Mouse (Mus musculus): ENCODE results near the gene Akap9. TPM values are rescaled to one million over a fixed set of nuclear protein-coding genes. Genes with fewer than 3 reads are reported as not detected.

Akap9 gene
- polyA plus RNA-seq, 1 experiment from 2014 or later, result 105 TPM

DNA sequence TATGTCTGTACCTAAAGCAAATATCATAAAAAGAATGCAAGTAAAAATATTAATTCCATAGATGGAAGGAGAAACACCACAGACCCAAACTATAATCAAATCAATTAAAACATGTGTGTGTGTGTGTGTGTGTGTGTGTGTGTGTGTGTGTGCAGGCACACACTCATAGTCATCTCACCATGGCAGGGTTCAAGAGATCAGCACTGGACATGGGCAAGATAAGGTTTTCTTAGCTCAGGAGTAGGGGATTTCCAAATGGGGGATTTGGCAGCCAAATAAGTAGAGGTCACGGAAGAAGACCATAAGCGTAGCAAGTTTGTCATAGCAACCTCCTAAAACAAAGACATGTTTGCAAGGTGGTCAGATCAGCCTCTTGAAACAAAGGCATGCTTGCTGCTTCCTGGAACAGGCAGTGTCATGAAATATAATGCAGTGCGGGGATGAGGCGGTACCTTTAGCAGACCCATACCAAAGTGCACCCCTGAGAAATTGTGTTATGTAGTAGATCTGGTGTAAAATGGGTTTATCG lies 184.8 kb downstream of the Akap9 start:
- H3K27me3 ChIP-seq (ENCODE audit: control insufficient read depth, insufficient read depth, low read length), result no peaks in the 10 kb centered on the region
- H3K27ac ChIP-seq (ENCODE audit: low read length), result no peak overlapping the region
- no peaks in the 10 kb centered on the region for H3K36me3 ChIP-seq (ENCODE audit: control insufficient read depth, insufficient read depth)
- no peak overlapping the region for H3K9ac ChIP-seq (ENCODE audit: low read length)
- H3K4me2 ChIP-seq (ENCODE audit: low read depth, low read length), result no peak overlapping the region
- no peak overlapping the region for H3K4me3 ChIP-seq (ENCODE audit: low read length)
- 80% methylated on average over 5 of the region's 5 CpGs for WGBS
- no peaks in the 10 kb centered on the region for H3K4me1 ChIP-seq (ENCODE audit: control insufficient read depth, insufficient read depth, low read length)
- ATAC-seq (replicated peaks; ENCODE audit: extremely low read depth, insufficient read depth, low FRiP score), result no peak
- no peaks in the 10 kb centered on the region for H3K9me3 ChIP-seq (replicated peaks; ENCODE audit: control insufficient read depth, low read length)

Other genes with a start within 250 kb of the Akap9 start
- 4.6 and 5.9 TPM in 2 replicates for gene Ankib1, start 125.1 kb upstream of the Akap9 start, polyA plus RNA-seq (2015; fragmentation: Nextera tagmentation; extraction: Ambion mirVana)
- gene Krit1, start 124.9 kb upstream of the Akap9 start, polyA plus RNA-seq (2015; fragmentation: Nextera tagmentation; extraction: Ambion mirVana), result 35.1 and 39.2 TPM in 2 replicates
- gene Lrrd1, start 82.9 kb upstream of the Akap9 start, polyA plus RNA-seq (2015; fragmentation: Nextera tagmentation; extraction: Ambion mirVana), result 0.16 and 0.28 TPM in 2 replicates
- 6.0 and 6.3 TPM in 2 replicates for gene Mterf1a, start 34.1 kb upstream of the Akap9 start, polyA plus RNA-seq (2015; fragmentation: Nextera tagmentation; extraction: Ambion mirVana)
- 21.7 and 24.4 TPM in 2 replicates for gene Cyp51, start 176.7 kb downstream of the Akap9 start, polyA plus RNA-seq (2015; fragmentation: Nextera tagmentation; extraction: Ambion mirVana)